19 mouse cellular contexts compared by ENCODE assay signal in genomic region chr13:103025461-103025860, GRCm38 (mm10).
"Had no signal": no experiment of that assay in that cellular context is flagged by ENCODE, and none has a peak within 500 bp of the region (broad histone marks: within the 10 kb centered on the region; RNA-seq: fewer than 3 reads in every experiment).

No protein-coding gene starts in this region.

- H3K4me1 ChIP-seq: liver, embryonic 13.5 days; megakaryocyte, embryonic 14.5 days; stomach, embryonic 15.5 days had no signal

- H3K4me3 ChIP-seq: kidney, embryonic 15.5 days; left cerebral cortex, adult 2 months; liver, embryonic 13.5 days; megakaryocyte, embryonic 14.5 days; midbrain, embryonic 10.5 days; midbrain, embryonic 13.5 days; myocyte; neural tube, embryonic 13.5 days; stomach, embryonic 15.5 days had no signal

- DNase-seq: kidney, postnatal 10 days; kidney, postnatal 36 days; layer of hippocampus, postnatal 36 days; liver, embryonic 13.5 days; lung, adult 2 months; right cerebral cortex, adult 18-20 months; right cerebral cortex, postnatal 14 days; right cerebral cortex, postnatal 4 days; thymus, postnatal 25 days had no signal

- H3K9ac ChIP-seq: kidney, embryonic 15.5 days; liver, embryonic 13.5 days; midbrain, embryonic 13.5 days; neural tube, embryonic 13.5 days; stomach, embryonic 15.5 days had no signal

- ATAC-seq: lung, postnatal 0 days; midbrain, embryonic 13.5 days; midbrain, embryonic 16.5 days had no signal

- H3K9me3 ChIP-seq: kidney, embryonic 15.5 days; liver, embryonic 13.5 days; megakaryocyte, embryonic 14.5 days; midbrain, embryonic 10.5 days; midbrain, embryonic 13.5 days; neural tube, embryonic 13.5 days; stomach, embryonic 15.5 days had no signal

- H3K36me3 ChIP-seq: kidney, embryonic 15.5 days; liver, embryonic 13.5 days; midbrain, embryonic 10.5 days; midbrain, embryonic 13.5 days; neural tube, embryonic 13.5 days; stomach, embryonic 15.5 days had no signal

- H3K27me3 ChIP-seq: kidney, embryonic 15.5 days; liver, embryonic 13.5 days; neural tube, embryonic 13.5 days; stomach, embryonic 15.5 days had no signal

- H3K27ac ChIP-seq: kidney, embryonic 15.5 days; left cerebral cortex, adult 2 months; liver, embryonic 13.5 days; midbrain, embryonic 10.5 days; midbrain, embryonic 13.5 days; neural tube, embryonic 13.5 days; stomach, embryonic 15.5 days had no signal

- H3K4me2 ChIP-seq: kidney, embryonic 15.5 days; liver, embryonic 13.5 days; midbrain, embryonic 13.5 days; neural tube, embryonic 13.5 days; stomach, embryonic 15.5 days had no signal
